Mouse (Mus musculus) WW6 (cell line): ENCODE data around the gene Upk1b.
A peak's percentile ranks its signal among the peaks of the same experiment; 100 is the strongest.
"Not testable (repeated sequence)": the region's sequence is repeated elsewhere in the genome, so short reads cannot be mapped to it uniquely, and the experiment has no call there.

Source experiments
- DNase-seq: peaks from one replicate; pipeline ENCODE4 v3.0.0-alpha.2; 2013; ENCODE audit warnings: low read depth, low spot score

The Upk1b gene

DNA sequence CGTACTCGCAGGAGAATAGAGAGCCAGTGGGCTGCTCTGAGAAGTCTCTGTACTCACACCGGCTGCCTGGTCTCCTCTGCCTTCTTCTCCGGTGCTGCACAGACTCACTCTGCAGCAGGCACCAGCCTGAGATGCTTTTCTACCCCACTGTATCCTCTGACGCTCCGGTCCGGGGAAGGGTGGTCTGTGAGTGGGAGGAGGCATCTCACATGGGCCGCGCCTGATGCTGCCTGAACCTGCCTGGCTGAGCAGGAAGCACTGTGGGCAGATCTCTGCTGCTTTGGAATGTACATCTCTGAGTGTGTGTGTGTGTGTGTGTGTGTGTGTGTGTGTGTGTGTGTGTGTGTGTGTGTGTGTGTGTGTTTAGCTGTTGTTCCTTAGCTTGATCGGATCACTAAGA lies at the start of gene Upk1b:
Upk1b (minus strand) TSS at position 238 of the 400 bp plus-strand sequence.
- no peak for DNase-seq

DNA sequence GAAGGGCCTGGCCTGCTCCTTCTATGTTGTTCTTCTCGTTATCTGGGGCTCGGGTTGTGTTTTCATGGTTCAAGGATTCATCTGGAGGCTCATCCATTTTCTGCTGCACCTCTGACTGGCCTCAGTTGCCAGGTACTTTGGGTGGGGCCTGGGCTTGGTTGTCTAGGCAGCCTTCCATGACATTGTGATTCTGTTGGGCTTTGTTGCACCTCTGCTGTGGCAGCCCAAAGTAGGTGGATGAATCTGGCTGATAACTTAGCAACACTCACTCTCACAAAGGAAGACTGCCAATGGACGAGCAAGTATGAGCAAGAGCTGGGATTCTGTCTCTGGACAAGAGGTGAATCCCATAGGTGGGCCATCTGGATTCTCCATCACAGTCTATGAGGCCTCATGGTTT lies 28.5 kb upstream of the Upk1b start, which contains the start of gene 4930435E12Rik:
4930435E12Rik (minus strand) TSS at position 101 of the 400 bp plus-strand sequence.
- DNase-seq = no peak

DNA sequence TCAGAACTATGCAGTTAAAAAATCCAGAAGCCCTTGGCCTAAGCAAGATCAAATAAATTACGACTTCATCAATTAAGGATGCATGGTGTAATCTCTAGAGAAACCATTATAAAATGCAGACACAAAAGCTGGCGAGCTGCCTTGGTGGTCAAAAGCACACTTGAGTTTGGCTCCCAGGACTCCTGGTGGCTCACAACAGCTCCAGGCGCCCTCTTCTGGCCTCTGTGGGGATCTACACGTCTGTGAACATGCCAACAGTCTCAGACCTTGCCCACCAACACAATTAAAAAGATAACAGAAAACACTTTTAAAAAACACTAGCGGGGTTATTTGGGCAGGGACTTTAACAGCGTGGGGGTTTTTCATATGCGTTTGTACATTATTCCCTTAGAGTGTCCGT lies 12.4 kb upstream of the Upk1b start:
- DNase-seq = peak; percentile 38

- no peak for DNase-seq
Measured at GRCm38 (mm10) chr16:38810196-38810595, 10.1 kb upstream of the Upk1b start.

GRCm38 (mm10) chr16:38807796-38808195 lies 7.7 kb upstream of the Upk1b start:
- DNase-seq = not testable (repeated sequence)

- DNase-seq = no peak
Measured at GRCm38 (mm10) chr16:38798957-38799450, 1.1 kb downstream of the Upk1b start.

DNA sequence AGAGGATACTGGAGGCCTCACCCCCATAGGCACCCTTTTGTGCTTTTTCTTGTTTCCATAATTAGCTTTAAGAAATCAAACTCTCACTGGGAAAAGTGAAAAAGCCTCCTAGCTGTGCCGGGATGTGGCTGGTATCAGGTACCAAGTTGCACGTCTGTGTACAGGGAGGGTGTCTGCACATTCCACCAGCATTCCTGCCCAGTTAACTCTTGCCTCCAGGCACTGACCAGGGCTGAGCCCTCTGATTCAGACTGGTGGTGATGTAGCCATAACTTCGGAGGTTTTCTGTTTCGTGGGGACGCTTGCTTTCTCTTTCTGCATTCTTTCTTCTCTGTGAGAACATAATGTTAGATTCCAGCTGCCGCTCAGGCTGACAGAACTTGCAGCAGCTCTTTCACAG lies 7.0 kb downstream of the Upk1b start:
- no peak for DNase-seq

GRCm38 (mm10) chr16:38789966-38790365 lies 10.2 kb downstream of the Upk1b start:
- DNase-seq = no peak

DNA sequence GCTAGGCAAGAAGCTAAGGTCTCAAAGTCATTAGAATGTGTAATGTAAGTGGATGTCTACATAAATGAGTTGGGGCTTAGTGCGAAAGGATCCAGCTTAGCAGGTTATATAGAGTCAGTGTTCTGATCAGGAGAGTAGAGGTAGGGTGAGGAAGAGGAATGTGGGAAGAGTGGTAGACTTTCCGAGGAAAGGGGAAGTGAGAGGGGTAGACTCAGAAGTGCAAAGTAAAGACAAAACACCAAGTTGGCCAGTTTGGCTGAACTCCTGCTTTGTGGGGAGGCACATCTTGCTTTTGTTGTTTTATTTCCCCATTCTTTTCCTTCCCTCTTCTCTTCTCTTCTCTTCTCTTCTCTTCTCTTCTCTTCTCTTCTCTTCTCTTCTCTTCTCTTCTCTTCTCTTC lies 11.1 kb downstream of the Upk1b start:
- no peak for DNase-seq

DNA sequence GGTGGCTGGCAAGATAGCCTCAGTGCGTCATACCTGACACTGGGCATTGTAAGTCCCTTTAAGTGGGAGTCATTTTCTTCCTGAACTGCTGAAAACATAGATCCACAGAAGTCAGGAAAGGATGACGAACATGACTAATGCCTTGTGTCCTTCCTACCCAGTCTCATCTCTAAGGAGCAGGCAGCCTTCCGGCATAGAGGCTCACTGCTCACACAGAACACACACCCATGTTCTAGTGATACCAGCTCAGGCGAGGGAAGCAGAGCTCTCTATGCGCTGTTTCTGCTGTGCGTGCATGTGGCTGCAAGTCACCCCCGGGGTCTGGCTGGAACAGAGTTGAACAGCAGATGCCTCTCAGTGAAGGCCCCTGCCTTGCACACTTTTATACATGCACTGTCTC lies 14.8 kb downstream of the Upk1b start:
- no peak for DNase-seq

- no peak for DNase-seq
Measured at GRCm38 (mm10) chr16:38782524-38783067, 17.5 kb downstream of the Upk1b start.

GRCm38 (mm10) chr16:38781946-38782345 lies 18.2 kb downstream of the Upk1b start:
- no peak for DNase-seq

- no peak for DNase-seq
Measured at GRCm38 (mm10) chr16:38780960-38781572, 19.1 kb downstream of the Upk1b start.

DNA sequence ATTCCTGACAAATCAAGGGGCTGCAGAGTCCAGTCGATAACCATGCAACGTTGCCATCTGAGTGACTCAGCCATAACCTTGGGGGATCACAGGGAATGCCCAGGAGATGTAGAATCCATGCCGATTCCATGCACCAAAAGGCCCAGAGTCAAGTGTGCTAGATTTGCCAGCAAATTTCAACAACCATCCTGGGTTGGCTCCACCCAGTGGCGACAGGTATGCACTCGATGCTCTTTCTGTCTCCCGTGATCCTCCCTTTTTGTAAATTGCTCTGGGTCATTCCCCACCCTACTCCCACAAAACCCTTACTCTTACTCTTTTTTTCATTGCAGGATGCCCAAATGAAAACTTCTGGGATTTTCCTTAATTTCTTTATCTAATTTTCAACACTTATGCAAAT lies 23.8 kb downstream of the Upk1b start:
- DNase-seq = no peak

- no peak for DNase-seq
Measured at GRCm38 (mm10) chr16:38774964-38775746, 25.0 kb downstream of the Upk1b start.

DNA sequence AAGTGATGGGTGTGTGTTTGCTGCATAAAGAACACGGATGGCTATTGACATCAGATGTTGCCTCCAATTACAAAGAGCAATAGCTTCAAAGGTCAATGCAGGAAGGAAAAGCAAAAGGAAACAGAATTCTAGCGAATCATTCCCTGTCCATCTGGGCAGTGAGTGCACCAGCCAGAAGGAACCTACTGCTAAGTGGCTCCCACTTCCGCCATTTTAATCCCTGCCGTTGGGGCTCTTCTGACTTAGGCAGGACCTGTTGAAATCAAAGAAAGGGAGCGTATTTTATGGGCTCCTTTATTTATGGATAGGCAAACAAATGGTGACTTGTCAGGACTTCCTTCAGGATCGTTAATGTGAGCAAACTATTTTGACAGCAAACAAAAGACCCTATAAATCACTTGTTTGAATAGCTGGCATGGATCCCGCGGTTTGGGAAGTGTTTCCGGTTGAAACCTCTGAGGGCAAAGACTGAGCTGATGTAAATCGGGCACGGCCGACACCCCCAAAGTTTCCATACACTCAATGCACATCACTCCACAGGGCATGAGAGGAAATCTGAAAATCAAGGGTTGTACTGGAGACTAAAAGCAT lies 27.1 kb downstream of the Upk1b start:
- DNase-seq = no peak

DNA sequence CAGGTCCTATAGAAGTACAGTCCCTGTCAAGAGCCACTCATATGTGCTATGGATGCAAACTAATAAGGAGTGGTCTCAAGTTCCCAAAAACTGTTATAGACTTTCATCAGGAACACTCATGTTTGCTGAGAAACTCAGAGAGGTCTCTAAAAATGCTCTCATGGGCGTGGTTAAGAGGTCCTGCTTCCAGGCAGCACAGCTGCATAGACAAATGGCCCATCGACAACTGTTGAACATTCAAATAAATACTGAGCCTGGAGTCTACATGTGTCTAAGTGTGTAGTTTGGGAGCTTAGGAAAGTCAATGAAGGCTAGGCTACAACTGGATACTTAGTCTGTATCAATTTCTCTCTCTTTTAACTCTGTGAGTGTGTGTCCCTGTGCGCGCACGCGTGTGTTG lies 29.0 kb downstream of the Upk1b start:
- DNase-seq = no peak

DNA sequence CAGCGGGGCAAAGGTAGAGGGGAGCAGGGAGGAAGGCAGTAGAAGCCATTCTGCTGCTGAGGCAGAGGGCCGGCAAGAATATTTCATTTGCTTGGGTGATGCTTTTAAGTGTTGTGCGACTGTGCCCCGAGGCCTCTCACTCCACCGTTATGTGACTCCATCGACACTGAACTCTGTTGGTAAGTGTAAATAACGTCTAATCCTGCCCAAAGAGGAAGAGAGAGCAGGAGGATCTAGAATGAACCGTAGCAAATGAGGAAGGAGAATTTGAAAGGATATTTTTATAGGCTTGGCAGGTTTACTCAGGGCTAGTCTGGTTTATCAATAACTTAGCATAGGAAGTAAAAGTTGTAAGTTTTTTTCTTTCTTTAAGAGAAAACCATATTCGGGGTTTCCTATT lies 30.6 kb downstream of the Upk1b start:
- no peak for DNase-seq

DNA sequence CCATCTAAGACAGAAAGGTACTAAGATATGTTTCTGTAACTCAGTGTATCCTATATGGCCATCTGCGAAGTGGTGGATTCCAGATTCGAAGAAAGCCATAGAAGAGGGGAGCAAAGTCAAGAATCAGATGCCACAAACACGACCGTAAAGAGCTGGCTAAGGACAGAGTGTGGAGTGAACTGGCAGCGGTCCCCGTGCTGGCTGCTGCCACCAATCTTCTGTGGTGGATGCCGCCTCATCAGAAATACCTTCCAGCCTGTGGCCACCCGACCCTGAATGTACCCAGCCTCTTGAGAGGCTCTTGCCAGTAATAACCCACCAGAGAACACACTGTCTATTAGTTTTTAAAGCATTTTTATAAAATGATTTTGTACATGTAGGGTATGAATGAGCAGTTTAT lies 31.7 kb downstream of the Upk1b start:
- no peak for DNase-seq

DNA sequence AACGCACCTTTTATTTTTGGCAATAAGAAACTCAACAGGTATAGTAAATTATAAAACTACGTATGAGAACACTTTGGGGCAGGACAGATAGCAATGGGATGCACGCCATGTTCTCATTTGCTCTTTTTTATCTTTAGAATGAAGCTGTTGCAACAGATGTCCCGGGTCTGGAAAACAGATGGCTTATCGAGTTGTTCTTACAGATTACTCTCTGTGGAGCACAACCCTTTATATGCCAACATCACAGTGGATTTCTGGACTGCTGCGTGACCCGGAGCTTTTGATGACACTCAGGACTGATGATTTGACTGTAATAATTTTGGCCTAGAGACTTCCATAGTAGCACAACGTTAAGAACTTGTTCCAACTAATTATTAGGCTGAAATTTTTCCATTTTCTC lies 32.4 kb downstream of the Upk1b start:
- DNase-seq = no peak

DNA sequence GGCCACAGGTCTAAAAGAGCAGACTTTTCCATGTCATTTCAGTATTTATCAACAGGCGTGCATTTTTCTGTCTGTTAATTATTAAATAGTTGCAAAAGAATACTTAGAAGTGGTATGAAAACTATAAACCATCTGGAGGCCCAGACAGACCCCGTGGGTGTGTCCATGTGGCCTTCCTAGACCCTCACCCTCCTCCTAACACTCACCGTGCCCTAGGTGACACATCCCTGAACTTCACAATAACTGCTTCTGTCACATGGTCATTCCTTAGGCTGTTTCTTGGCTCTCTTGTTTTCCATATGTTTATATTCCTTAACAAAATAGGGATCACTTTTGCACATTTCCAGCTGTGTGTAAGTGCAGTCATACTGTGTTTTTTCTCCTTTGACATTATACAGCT lies 33.5 kb downstream of the Upk1b start:
- DNase-seq = no peak

GRCm38 (mm10) chr16:38763508-38763907 lies 36.6 kb downstream of the Upk1b start:
- DNase-seq = no peak
